Mouse (Mus musculus) liver, adult (tissue): ENCODE data around the gene Susd2.

Experiments
- GATA4 ChIP-seq: IDR thresholded peaks from 2 replicates; pipeline ENCODE4 v1.6.1; 2014; ENCODE audit warnings: mild to moderate bottlenecking, low read length; ENCODE audit not compliant: insufficient replicate concordance

Gene Susd2

DNA sequence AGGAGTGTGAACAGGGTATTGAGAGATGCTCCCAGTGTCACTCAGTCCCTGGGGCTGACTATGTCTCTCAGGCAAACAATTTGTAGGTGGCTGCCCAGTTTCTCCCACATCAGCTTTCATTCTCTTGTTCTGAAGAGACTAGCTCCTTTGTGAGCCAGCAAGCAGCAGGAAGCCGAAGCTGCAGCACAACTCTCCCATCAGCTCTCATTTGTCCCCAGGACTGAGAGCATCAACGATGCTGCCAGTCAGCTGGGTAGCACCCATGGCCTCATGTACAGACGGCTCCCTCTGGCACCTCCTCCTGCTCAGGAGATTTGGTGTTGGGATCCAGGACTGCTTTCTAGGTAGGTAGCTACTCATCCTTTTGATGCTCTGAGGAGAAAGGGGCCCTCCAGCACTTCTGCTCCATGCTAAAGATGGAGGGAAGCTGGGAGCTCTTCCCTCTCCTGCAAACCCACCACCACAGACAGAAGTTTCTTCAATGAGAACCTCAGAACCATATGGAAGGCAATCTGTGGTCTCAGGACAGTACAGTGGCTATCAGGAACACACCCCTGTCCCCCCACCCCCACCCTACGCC, 22.7 kb upstream of the Susd2 start:
- TF ChIP-seq GATA4: no peak

DNA sequence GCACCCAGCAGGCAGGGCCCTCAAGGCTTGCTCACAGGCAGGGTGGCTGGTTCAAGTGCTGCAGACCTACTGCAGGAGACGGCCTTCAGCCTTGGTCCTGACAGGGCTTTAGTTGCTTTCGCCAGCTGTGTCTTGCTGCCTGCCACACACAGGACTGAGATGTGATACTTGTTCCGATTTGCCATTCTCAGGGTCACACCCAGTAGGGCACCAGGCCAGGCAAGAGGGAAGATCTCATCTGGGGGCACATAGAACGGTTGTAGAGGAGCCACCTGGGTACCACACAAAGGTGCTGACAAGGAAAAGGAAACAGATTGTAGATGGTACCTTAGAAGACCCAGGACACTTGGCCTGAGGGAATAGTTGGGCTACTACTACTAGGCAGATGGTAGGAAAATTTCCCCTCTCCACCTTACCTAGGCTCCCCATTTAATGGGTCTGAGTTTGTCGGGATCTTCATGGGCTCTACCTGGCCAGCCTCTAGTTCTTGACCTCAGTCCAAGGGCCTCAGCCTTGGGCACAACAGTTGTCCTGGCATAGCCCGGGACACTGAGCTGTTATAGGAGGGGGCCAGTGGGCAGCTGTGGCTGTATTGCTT, 21.0 kb upstream of the Susd2 start:
- no peak for TF ChIP-seq GATA4

DNA sequence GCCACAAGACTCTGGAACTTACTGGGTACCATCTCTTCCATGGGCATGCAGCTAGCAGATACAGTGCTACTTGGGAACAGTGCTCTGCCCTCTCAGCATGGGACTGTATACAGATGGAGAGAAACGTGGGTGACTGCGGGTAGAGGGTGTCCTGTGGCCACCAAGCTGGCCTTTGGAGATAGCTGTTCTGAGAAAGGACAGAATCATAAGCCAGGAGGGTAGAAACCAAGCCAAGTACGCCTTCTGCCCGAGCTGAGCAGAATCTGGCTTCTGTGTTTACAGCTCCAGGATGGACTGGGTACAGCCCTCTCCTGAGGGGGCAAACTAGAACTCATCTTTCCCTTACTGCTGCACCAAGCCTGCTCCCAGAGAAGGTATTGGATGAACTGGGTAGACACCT, 18.8 kb upstream of the Susd2 start:
- no peak for TF ChIP-seq GATA4

DNA sequence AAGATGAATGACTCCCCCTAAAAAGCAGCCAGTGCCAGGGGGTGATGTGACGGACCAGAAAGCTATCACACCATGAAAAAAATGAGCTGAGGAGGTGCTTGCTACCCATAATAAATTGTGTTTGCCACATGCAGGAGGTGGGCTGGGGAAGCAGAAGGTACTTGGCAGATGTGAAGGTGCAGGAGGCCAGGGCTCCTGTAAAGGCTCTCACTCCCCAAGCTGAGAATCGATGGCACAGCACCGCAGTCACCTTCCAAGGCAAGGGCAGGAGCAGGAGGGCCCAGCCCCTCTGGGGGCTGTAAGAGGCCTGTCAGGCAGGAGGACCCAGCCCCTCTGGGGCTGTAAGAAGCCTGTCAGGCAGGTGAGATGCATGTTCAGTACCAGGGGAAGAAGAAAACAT, 18.1 kb upstream of the Susd2 start:
- no peak for TF ChIP-seq GATA4

DNA sequence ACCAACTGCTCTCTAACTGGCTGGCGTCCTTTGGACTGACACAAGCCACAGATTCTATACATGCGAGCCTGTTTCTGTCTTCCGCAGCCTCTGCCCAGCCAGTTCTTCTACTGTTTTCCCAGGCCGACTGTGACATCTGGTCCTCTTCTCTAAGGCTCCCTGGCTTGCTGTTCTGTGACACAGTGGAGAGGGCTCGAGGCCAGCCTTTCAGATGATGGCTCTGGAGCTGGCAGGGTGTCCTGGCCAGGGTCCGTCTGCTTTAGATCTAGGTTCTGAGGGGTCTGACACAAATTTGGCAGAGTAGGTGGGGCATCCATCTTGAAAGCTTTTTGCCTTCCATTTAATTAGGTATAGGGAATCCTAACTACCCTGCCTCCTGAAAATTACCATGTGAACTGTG, 17.6 kb upstream of the Susd2 start:
- TF ChIP-seq GATA4: no peak

DNA sequence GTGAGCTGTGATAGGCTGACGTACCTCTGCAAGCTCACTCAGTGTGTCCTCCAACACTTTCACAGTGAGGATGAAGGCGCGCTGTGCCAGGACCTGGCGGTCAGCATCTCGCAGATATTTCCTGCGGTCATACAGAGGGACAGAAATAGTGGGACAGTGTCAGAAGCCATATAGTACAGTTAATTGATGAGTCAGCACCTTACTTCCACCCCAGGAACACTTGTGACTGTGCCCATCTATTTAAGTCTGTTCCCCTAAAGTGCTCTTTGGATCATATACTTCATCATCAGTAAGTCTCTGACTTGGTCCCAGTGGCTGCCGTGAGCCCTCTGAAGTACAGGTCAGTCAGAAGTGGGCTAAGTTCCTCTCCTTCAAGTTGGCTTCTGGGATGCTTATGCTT, 14.0 kb upstream of the Susd2 start:
- TF ChIP-seq GATA4: no peak

DNA sequence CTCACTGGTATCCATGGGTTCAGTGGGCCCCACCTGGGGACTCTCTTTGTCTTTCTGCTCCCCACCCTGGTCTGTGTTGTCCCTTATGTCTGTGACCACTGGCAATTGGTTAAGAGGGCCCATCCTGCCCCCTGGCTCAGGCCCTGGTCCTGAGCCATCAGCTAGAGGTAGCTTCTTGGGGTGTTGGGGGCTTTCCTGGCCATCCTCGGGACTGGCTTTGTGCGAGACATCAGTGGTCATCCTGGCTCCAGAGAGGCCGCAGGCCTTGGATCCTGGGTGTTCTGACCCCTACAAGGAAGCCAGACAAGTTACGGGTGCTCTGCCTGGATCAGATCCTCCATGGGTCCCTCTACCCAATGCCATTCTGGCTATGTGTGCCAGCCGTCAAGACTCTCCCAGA, 13.4 kb upstream of the Susd2 start:
- no peak for TF ChIP-seq GATA4

DNA sequence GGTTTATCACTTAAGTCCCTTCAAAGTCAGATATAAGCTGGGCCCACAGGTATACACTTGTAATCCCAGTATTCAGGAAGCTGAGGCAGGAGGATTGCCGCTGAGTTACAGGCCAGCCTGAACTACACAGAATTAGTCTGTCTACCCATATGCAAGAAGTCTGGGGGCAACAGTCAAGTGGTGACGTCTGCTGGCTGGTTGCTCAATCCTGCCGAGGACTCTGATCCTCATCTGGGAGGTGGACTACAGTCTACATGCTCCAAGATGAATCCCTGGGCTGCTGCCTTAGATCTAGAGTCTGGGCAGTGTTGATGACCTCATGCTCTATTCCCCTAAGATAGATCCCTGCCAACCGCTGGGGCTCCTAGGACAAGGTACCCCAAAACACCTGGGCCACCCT, 10.2 kb upstream of the Susd2 start:
- TF ChIP-seq GATA4: no peak

DNA sequence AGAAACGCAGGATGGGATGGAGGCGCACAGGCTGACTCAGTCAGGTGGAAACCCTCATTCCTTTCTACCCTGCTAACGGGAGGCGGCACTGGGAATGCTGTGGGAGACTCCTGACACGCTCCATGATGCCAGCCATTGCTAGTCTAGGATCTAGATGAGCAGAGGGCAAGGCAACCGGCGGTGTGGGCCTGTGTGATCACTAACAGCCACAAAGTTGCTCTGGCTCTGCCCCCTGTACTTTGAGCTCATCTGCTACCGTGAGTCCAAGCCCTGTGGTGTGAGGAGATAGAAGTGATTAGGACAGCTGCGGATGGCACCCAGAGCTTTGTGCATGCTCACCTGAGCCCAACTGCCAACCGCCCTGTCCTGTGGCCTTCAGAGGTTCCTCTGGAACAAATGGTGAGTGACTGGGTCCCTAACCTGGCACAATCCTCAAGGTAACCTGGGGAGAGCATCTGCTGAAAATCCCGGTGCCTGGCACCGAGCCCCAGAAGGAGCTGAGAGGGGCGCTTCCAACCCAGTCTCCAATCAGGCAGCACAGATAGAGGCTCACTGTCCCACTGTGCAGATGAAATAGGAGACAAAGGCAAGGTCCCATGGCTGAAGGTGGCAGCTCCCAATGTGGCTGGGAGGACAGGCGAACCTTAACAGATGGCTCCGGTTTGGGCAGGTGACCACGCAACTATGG, 7.7 kb upstream of the Susd2 start:
- no peak for TF ChIP-seq GATA4

DNA sequence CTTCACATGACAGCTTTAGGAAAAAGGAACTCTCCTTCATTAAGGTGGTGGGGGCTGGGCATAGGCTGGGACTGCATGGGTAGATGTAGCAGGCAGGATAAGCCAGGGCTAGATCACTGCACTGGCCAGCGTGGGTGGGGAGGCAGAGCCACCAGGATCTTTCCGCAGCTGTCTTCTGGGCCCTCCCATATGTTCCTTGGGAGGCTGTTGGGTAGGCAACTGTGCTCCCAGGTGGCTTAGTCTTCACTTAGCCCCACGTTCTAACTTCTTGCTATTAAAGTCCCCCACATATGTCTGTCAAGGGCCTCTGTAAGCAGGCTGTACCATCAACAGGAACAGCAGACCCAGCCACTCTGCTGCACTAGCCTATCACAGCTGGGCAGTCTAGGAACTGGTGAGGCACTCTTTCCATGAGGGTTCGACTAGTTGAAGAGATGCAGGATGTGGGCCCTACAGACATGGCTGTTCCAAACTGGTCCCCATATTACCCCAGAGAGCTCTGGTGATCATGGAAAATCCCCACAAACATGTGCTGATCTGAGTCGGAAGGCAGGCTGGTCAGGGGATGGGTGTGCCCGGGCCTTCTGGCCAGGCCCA, 6.6 kb upstream of the Susd2 start:
- no peak for TF ChIP-seq GATA4

DNA sequence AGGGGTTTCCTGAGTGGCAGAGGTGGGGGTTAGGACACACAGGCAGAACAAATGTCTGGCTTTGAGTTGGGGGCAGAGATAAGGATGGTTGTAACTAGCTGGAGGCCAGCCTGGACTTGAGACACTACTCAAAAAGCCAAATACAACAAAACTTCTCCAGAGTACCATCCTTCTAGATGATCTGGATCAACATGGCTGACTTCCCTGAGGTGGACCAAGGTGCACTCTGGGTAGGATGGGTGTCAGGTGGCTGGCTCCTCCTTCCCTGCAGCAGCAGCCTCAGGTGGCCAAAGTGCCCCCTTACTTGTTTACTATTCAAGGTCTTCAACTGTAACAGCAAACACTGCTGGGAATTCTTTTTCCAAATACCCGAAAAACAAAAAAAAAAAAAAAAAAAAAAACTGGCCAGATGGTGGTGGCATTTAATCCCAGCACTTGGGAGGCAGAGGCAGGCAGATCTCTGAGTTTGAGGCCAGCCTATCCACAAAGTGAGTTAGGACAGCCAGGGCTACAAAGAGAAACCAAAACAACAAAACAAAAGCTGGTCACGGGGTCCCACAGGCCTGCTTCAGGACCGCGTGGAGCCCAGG, 5.7 kb upstream of the Susd2 start:
- no peak for TF ChIP-seq GATA4

DNA sequence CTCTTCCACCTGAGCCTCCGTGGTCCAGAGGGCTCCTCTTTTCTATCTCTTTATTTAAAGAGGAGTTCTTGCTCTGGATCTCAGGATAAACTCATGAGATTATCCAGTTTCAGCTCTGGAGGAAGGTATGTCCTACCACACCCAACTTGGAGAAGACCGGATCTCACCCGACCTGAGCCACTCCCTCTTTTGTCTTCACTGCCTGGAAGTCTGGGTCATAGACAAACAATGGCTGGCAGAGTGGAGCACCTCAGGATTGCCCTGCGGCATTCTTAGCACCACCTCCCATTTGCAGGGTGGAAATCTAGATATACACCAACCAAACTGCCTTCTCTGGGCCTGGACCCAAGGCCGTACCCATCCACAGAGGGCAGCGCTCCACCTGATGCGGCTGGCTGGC, 5.2 kb upstream of the Susd2 start:
- TF ChIP-seq GATA4: no peak

DNA sequence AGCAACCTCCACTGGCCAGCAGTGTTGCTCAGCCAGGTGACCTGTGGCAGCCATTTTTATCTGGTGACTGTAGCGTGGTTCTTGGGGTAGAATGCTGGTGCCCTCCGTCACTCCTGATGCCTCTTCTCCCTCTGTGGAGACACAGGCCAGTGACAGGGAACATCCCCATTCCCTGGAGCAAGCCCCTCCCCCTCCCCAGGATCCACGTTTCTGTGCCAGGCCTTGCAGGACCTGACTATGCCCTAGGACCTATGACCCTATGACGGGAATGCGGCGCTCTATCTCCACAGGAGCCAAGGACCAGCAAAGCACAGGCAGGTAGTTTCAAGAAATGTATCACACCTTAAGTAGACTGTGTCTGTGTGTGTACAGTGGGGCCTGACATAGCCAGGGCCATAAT, 4.3 kb upstream of the Susd2 start:
- no peak for TF ChIP-seq GATA4

DNA sequence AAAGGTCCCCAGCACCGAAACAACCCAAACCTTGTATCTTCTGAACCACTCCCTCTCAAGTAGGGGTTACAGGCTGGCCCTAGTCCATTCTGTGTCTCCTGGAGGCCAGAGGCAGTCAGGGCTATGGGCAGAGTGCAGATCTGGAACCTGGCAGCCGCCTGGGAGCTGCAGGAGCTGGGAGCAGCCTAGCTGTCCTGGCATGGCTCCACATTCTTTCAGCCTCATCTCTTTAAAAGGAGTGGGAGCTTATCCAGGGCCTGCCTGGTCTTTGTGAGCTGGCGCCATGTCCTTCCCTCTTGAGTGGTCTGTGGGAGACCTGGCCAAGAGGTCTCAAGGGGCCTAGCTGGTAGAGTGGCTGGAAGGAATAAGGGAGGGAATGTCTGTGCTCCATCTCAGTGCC, 3.6 kb upstream of the Susd2 start:
- TF ChIP-seq GATA4: no peak

DNA sequence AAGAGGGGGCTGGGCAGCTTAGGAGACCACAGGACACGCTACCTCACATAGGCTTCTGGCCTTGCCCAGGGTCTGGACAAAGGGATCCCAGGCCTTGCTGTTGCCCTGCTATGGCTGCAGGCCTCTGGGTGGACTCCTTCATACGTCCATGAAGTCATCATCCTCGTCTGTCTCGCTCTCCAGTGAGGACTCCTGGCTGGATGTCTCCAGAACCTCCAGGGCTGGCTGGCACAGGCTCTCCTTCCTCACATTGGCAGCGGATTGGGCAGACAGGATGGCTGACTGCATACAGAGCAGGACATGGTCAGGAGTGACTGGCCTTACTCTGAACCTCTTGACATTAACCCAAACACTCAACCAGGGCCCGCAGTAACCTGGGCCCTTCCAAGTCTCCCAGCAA, 2.6 kb upstream of the Susd2 start:
- no peak for TF ChIP-seq GATA4

DNA sequence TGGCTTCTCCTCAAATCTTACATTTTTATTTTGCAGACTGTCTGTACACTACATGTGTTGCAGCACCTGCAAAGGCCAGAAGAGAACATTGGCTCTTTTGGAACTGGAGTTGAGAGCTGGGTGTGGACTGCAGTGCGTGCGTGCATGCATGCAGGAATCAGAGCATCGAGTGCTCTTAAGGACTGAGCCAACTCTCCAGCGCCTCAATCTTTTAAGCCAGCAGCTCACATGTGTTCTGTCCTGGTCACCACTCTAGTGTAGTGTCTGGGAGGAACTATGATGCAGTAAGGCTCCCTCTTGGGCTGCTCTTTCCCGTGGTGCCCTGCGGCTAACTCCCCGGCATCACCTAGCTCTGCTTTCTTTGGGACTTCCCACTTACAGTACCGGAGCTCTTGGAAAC, 1.8 kb upstream of the Susd2 start:
- TF ChIP-seq GATA4: no peak
